Mouse (Mus musculus): Measurements from ENCODE around the gene Btbd7. TPM values are rescaled to one million over a fixed set of nuclear protein-coding genes. Genes with fewer than 3 reads are reported as not detected.

The Btbd7 gene
- 10 to 100 TPM; 14.6 to 16.3 TPM for polyA plus RNA-seq (2017; shearing (Covaris generic))

GRCm38 (mm10) chr12:102878031-102878823 is at the start of gene Btbd7:
Btbd7 (minus strand) TSS chr12:102878471.

GRCm38 (mm10) chr12:102899091-102899490 is 20.8 kb upstream of the Btbd7 start, which contains the start of gene Cox8c:
Cox8c (plus strand) TSS chr12:102899316.

GRCm38 (mm10) chr12:102758403-102758756 is 119.9 kb downstream of the Btbd7 start, which contains the start of gene Gm20604:
Gm20604 (minus strand) TSS chr12:102758672.

DNA sequence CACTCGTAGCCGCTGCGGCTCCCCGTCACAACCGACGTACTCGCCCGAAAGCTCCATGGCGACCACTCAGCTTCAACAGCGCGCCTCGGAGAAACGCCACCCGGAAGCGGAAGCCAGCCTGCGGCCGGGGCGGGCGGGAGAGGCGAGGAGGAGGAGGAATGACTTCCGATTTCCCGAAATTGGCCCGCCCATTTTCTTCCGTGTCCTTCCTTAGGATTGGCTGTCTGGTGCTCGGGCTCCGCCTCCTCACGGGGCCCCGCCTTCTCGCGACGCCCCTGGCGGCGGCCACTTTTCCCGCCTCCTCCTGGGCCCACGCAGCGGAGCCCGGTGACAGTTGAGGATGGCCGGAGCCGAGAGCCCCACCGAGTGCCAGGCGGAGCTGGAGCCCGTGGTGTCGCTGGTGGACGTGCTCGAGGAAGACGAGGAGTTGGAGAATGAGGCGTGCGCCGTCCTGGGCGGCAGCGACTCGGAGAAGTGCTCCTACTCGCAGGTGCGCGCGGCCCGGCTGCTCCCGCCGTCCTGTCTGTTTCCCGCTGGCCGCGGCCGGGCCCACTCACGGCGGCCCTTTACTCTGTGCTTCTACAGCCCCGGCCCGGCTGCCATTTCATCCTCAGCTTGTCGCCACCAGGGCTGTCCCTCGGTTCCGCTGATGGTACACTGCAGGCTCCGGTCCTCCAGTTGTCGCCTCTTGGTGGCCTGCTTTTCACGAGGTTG is 120.4 kb downstream of the Btbd7 start, which contains the start of the genes Gm28051, Gon7 and Ubr7:
Gm28051 (minus strand) TSS at position 77 of the 714 bp plus-strand sequence.
Gon7 (minus strand) TSS at position 115 of the 714 bp plus-strand sequence.
Ubr7 (plus strand) TSS at position 279 of the 714 bp plus-strand sequence.

DNA sequence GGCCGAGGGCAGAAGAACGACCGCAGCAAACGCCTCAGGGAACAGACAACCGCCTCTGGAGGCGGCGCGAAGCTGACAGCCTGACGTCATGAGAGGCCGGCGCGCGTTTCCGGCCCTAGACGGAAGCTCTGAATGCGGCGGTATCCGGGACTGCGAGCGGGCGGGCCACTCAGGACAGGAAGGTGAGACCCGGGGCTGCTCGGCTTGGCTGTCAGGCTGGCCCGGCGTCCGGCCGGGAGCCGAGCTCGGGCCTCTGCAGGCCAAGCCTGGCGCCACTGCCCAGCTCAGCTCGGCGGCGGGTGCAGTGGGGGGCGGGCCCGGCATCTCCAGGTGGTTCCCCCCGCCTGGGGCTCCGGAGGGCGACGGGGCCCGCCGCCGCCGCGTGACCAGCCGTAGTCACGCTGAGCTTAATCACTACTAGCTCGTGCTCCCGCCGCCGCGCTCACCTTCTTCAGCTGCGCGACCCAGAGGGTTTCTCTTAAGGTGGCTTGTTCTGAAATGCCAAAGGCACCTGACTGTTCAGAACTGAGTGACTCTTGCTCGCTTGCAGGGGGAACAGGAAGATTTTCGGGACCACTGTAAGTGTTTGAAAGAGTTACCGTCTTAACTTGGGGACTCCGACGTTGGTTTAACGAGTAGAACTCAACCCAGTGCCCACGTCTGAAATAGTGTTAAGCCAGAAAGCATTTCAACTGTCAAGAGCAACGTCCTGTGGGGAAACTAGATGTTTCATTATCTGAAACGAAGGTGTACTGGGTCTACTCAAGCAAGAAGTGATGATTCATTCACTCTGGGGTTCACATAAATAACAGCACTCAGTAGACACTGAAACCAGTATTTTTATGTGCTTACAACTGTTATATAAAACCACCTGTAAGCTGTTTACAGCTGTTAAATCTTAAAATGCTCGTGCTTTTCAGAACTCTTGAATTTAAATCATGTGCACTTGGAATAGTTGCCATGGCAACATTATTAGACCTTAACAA is 134.4 kb downstream of the Btbd7 start, which contains the start of the genes Moap1 and Tmem251:
Moap1 (minus strand) TSS at position 73 of the 986 bp plus-strand sequence.
Tmem251 (plus strand) TSS at position 174 of the 986 bp plus-strand sequence.

Other genes with a start within 250 kb of the Btbd7 start
- 10 to 100 TPM; 52.8 to 54.7 TPM for gene Itpk1, start 173.5 kb downstream of the Btbd7 start, polyA plus RNA-seq (2017; shearing (Covaris generic))
- gene Moap1, start 134.8 kb downstream of the Btbd7 start, polyA plus RNA-seq (2017; shearing (Covaris generic)): 1 to 10 TPM; 5.6 to 7.7 TPM
- gene Tmem251, start 134.7 kb downstream of the Btbd7 start, polyA plus RNA-seq (2017; shearing (Covaris generic)): 10 to 100 TPM; 19.1 to 20.0 TPM
- gene Gm28051, start 120.7 kb downstream of the Btbd7 start, polyA plus RNA-seq (2017; shearing (Covaris generic)): not detected
- 10 to 100 TPM; 19.9 to 32.4 TPM for gene Gon7, start 120.7 kb downstream of the Btbd7 start, polyA plus RNA-seq (2017; shearing (Covaris generic))
- 10 to 100 TPM; 28.1 to 35.4 TPM for gene Ubr7, start 120.5 kb downstream of the Btbd7 start, polyA plus RNA-seq (2017; shearing (Covaris generic))
- 10 to 100 TPM in 1 of 2 experiments, 1 to 10 TPM in 1; 7.6 to 12.1 TPM for gene Gm20604, start 119.8 kb downstream of the Btbd7 start, polyA plus RNA-seq (2017; shearing (Covaris generic))
- 1 to 10 TPM in 1 of 2 experiments, not detected in 1; 1.3 TPM for gene Cox8c, start 20.8 kb upstream of the Btbd7 start, polyA plus RNA-seq (2017; shearing (Covaris generic))
- 1 to 10 TPM in 1 of 2 experiments, under 1 TPM in 1; 0.66 to 1.4 TPM for gene Unc79, start 70.4 kb upstream of the Btbd7 start, polyA plus RNA-seq (2017; shearing (Covaris generic))

Measured in inflammation-experienced regulatory T-cells (primary cell).